Mouse (Mus musculus) left cerebral cortex, postnatal 14 days (tissue): Measurements from ENCODE around the gene Ap1b1. TPM values are rescaled to one million over a fixed set of nuclear protein-coding genes. Genes with fewer than 3 reads are reported as not detected.
"Not testable (repeated sequence)": the region's sequence is repeated elsewhere in the genome, so short reads cannot be mapped to it uniquely, and the experiment has no call there.

ENCODE experiments used
- DNase-seq, 2 experiments: peaks; one replicate each; pipeline ENCODE4 v3.0.0; 2021 to 2022; ENCODE audit warnings: low spot score in 2 of 2, mixed read lengths in 1 of 2
- intact Hi-C: fragments of 180-260 bp; cut with DNase I; formaldehyde crosslinking; loops from one replicate; pipeline ENCODE4 v1.15.1; 2025
- total RNA-seq, 2 experiments: library from RNA; stranded (reverse); gene quantifications; 2 replicates each; pipeline ENCODE4 v1.2.3; 2021

Ap1b1 gene
- total RNA-seq, 2 experiments from 2014 or later: 138 to 142 TPM

- peak in 1 of 2 experiments; percentile 45 for DNase-seq
- intact Hi-C loops: no loop called here
These were observed 71.4 kb downstream of the Ap1b1 start, which contains the start of gene Rasl10a for GRCm38 (mm10) chr11:5057856-5058641. TSS of gene Rasl10a (plus strand) at chr11:5058128.

GRCm38 (mm10) chr11:5058783-5059182, 72.2 kb downstream of the Ap1b1 start:
- intact Hi-C loops: no loop called here
- no peak for DNase-seq

- intact Hi-C loops: no loop called here
- no peak for DNase-seq
These were observed 72.6 kb downstream of the Ap1b1 start for GRCm38 (mm10) chr11:5059230-5059629.

DNA sequence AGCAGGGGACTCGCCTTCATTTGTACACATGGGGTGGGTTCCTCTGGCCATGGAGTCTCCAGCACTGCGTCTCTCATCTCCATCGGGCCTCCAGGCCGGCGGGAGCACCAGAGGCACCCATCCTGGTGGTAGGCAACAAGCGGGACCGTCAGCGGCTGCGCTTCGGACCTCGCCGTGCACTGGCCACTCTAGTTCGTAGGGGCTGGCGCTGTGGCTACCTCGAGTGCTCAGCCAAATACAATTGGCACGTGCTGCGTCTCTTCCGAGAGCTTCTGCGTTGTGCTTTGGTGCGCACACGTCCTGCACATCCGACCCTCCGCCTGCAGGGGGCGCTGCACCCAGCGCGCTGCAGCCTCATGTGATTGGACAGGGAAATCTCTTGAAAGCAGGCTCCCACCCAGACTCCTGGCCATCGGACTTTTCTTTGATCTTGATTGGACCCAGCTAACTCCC, 73.1 kb downstream of the Ap1b1 start:
- DNase-seq: peak; percentile 66 to 84
- intact Hi-C loops: no loop called here

DNA sequence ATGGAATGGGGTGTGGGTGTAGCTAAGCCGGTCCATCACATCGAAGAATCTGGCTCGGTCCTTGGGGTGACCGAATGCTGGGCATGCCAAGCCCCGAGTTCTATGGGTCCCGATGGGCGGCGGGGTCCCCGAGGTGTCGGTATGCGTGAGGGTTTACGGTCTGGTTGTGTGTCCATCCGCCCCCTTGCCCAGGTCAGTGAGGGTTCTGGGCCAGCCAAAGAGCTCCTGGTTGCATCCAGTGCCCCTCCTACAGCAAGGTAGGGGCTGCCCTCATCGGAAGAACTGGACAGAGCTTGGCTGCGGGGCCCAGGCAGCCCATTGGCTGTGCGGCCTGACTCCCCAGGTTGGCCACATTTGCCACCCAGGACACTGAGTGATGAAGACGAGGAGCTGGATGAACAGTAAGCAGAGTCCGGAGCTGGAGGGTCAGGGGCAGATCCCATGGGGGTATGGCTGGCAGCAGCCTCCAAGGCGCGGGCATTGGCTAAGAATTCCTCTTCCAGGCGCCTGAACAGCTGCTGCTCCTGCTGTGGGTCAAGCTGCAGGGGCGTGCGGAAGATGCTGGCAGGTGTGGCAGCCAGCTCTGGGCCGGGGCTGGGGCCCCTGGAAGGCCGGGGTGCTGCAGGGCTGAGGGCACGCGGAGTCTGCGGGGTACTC, 74.3 kb downstream of the Ap1b1 start:
- intact Hi-C loops: no loop called here

GRCm38 (mm10) chr11:5061413-5062139, 75.0 kb downstream of the Ap1b1 start:
- intact Hi-C loops: no loop called here
- DNase-seq: peak; percentile 94 to 95

More for the DNA sequence above, 74.3 kb downstream of the Ap1b1 start:
- no peak for DNase-seq

DNA sequence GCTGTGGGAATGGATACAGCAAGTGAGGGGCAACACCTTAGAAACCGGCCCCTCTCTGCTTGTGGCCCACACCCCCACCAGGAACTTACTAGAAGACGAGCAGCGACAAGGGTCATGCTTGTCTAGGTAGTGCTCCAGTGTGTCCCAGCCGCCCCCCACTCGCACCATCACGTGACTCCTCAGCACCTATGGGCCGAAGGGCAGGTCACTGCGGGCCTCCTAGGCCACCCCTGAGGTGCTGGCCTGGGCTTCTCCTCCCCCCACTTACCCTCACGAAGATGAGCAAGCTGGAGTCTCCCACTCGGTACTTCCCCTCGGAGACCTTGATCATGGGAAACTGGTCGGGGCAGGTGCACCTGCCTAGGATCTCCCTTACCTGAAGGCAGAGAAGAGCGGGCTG, 75.7 kb downstream of the Ap1b1 start:
- intact Hi-C loops: no loop called here
- no peak for DNase-seq

DNA sequence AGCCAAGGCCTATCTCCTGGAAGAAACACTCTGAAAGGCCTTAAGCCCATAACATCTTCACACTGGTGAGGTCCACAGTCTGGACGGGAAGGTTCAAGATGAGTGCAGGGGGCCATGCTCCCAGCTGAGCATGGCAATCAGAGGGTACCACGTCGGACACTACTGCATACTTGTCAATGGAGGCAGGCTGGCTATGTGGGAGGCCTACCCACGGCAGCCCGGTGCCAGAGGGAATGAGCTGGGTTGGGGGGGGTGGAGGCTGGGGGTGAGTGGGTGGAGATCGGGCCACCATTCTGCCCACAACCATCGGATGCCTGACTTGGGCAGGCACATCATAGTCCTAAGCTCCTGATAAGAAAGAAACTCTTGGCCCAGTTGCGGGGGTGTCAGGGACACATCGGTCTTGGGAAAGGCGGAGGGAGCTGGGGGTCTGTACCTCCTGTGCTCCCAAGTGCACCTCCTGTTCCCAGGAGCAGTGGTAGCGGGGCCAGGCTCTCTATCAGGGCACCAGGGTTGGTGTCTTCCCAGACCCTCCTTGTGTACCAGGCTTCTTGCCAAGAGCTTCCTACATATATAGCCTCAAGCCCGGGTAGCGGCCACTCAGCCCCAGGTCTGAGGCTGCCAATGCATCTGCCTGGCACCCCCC, 76.4 kb downstream of the Ap1b1 start:
- intact Hi-C loops: no loop called here
- no peak for DNase-seq

DNA sequence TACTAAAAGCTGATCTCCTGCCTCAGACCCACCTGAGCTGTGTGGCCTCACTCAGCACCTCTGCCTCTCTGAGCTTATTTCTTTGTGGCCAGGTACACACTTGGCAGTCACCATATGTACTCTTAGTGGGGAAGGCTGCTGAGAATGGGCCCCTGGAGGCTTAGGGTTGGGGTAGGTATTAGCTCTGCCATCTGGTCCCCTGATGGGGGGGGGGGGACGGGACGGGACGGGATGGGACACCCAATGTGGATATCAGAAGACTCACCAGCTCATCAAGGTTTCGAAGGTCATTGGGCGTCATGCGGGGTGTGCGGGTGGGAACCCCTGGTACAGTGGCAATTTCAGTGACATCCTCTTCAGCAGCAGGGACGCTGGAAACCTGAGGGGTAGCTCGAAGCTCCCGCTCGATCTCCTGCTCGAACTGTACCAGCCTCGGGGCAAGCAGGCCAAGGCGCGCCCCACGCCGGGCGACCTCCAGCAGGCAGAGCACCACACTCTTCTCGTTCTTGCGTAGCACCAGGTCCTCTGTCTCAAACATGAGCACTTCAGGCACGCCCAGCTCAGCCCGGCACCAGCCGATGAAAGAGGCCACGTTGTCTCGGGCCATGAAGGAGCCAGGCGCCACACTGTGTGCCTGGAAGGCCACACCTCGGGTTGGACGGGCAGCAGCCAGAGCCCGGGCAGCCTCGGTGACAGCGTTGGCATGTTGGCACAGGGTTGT, 77.1 kb downstream of the Ap1b1 start:
- intact Hi-C loops: loop anchor here (2.0 kb wide), 1 partner anchor 47 kb away; no protein-coding TSS in a partner anchor
- peak; percentile 18 to 42 for DNase-seq

GRCm38 (mm10) chr11:5064282-5065055, 77.8 kb downstream of the Ap1b1 start:
- peak; percentile 37 to 62 for DNase-seq
- intact Hi-C loops: loop anchor here (2.0 kb wide), 1 partner anchor 48 kb away; no protein-coding TSS in a partner anchor

- intact Hi-C loops: loop anchor here (2.0 kb wide), 1 partner anchor 48 kb away; no protein-coding TSS in a partner anchor
- DNase-seq: peak; percentile 88 to 89
These were observed 78.6 kb downstream of the Ap1b1 start, which contains the start of gene Gas2l1 for GRCm38 (mm10) chr11:5065056-5065821. TSS of gene Gas2l1 (minus strand) at chr11:5065327.

GRCm38 (mm10) chr11:5067063-5067462, 80.4 kb downstream of the Ap1b1 start:
- no peak for DNase-seq

DNA sequence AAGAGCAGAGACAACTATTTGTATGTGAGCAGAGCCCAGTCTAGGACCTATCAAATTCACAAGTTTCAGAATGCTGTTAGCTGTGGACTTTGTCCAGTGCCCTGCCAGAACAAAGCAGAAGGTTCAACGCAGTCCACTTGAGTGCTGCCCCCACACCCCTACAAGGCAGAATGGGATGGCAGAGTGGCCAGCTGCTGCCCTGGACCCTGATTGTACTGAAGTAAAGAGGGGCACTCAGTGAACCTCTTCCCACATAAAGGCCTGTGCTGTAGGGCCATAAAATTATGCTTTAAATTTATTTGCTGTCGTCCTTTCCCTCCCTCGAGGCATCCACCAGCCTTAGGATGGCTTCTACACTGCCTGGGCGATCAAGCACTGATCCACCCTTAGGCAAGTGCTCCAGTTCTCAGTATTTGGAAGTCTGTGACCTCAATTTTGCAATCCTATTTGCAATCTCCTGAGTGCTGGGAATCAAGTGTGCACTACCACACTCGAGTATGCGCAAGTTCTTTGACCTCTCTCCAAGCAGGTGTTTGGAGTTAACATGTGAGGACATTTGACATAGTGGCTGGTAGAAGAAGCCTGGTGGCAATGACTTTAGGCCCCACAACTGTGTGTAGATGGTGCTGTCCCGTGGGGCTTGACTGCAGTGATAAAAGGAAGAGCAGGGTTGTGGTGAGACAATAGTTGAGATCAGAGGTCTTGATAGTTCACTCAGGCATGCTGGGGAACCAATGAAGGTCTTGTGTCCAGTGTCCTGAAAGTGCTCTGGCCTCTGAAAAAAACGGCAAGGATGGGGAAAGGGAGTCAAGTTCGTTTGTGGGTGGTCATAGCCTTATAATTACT, 81.7 kb downstream of the Ap1b1 start:
- DNase-seq: no peak
- intact Hi-C loops: no loop called here

More at GRCm38 (mm10) chr11:5067063-5067462, 80.4 kb downstream of the Ap1b1 start:
- intact Hi-C loops: no loop called here

DNA sequence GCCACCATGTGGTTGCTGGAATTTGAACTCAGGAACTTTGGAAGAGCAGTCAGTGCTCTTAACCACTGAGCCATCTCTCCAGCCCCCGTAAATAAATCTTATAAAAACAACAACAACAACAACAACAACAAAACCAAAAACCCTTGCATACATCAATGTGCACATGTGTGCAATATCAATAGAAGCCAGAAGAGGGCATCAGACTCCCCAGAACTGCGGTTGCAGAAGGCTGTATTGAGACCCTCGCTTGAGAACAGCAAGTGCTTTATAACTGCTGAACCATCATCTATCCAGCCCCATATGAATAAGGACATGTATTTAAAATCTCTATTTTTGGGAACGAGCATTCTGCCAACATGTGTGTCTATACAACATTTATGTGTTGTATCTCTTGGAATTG, 88.3 kb downstream of the Ap1b1 start:
- intact Hi-C loops: no loop called here
- peak in 1 of 2 experiments; percentile 59 for DNase-seq

GRCm38 (mm10) chr11:5075760-5076159, 89.1 kb downstream of the Ap1b1 start:
- intact Hi-C loops: no loop called here
- DNase-seq: no peak

DNA sequence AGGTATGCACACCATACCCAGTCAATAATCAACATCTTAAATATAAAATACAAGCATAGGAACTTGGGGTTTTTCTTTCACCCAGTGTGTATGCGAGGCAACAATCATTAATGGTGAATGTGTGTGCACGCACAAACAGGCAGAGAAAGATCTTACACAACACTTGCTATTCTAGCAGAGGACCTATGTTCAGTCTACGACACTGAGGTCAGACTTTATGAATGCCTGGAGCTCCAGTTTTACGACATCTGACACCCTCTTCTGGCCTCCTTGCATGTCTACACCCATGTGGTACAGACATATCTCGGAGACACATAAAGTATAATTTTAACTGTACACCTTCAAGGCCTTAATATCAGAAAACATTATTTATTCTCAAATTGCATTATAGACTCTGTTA, 90.2 kb downstream of the Ap1b1 start:
- DNase-seq, intact Hi-C loops: not testable (repeated sequence)
